ENCODE assay signal across 20 mouse cellular contexts in the genomic region with DNA sequence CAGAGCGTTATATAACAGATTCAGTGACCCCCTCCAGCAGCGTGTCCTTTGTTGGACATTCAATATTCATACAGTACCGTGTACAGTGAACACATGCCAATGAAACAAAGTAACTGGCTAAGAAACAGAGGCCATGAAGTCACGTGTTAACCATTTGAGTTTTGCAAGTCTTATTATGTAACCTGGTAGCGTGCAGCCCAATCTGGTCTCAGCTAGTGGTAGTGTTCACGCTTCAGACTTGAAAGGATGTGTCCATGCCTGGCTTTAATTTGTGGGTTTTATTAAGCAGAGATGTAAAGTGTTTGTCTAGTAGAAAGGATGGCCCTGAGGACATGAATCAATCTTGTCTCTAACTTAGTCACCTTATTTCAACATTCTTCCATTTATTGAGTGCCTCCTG. TPM values are rescaled to one million over a fixed set of nuclear protein-coding genes. Genes with fewer than 3 reads are reported as not detected.
A peak's percentile ranks its signal among the peaks of the same experiment; 100 is the strongest.
DNase-seq lines count a peak whose midpoint lies in the region; TF ChIP-seq lines count a peak whose summit lies in the region.
"Had no signal": no experiment of that assay in that cellular context is flagged by ENCODE, and none has a peak within 500 bp of the region (broad histone marks: within the 10 kb centered on the region; RNA-seq: fewer than 3 reads in every experiment).

No protein-coding gene starts in this region.

- H3K36me3 ChIP-seq in testis, adult 2 months (ENCODE audit: control insufficient read depth, insufficient read depth, low read length) = no peaks in the 10 kb centered on the region
- H3K36me3 ChIP-seq: embryonic facial prominence, embryonic 10.5 days; forebrain, embryonic 10.5 days; G1E; heart, embryonic 10.5 days; hindbrain, embryonic 13.5 days had no signal

- H3K4me1 ChIP-seq in testis, adult 2 months (ENCODE audit: control insufficient read depth, insufficient read depth, low read length) = no peaks in the 10 kb centered on the region
- H3K4me1 ChIP-seq: hindbrain, embryonic 13.5 days had no signal

- no peak for TF ChIP-seq CTCF in testis, adult 2 months (IDR thresholded peaks at IDR 0.05; ENCODE audit: control insufficient read depth, insufficient read depth, insufficient replicate concordance, low read depth, low read length)

- no peak overlapping the region for H3K27ac ChIP-seq in testis, adult 2 months (ENCODE audit: control insufficient read depth, insufficient read depth, low read depth, low read length)
- H3K27ac ChIP-seq: embryonic facial prominence, embryonic 10.5 days; heart, embryonic 10.5 days; hindbrain, embryonic 13.5 days; hindbrain, postnatal 0 days had no signal

- no peak for TF ChIP-seq POLR2A in testis, adult 2 months (IDR thresholded peaks at IDR 0.05; ENCODE audit: control insufficient read depth, low read depth, low read length)

- peak overlapping the region; percentile 48 for H3K4me3 ChIP-seq in testis, adult 2 months (ENCODE audit: control insufficient read depth, low read depth, low read length)
- H3K4me3 ChIP-seq: embryonic facial prominence, embryonic 10.5 days; forebrain, embryonic 10.5 days; heart, embryonic 10.5 days; hindbrain, embryonic 13.5 days had no signal

- DNase-seq in adrenal gland, postnatal 14 days = peak; percentile 37
- no peak for DNase-seq in adrenal gland, adult 8-10 months
- no peak for DNase-seq in testis, postnatal 14 days (ENCODE audit: low spot score)
- DNase-seq in fat pad, adult 2 months (ENCODE audit: extremely low read depth, low read depth, low spot score) = peak; percentile 65
- no peak for DNase-seq in heart, postnatal 4 days
- DNase-seq in layer of hippocampus, postnatal 10 days (ENCODE audit: low spot score in 2 of 2) = no peak
- DNase-seq: adrenal gland, postnatal 25 days; B cell, adult 2 months; cerebellum, adult 2 months; cerebellum, postnatal 10 days; gastrocnemius, postnatal 36 days; heart, adult 18-20 months; heart, postnatal 10 days had no signal

- no peaks in the 10 kb centered on the region for H3K27me3 ChIP-seq in testis, adult 2 months (ENCODE audit: control insufficient read depth, insufficient read depth, low read length)
- H3K27me3 ChIP-seq: hindbrain, embryonic 13.5 days had no signal

RNA-seq across cellular contexts. Expression of gene Cobll1, which starts 29.5 kb away (rescaled TPM):
- 189 and 216 TPM in 2 replicates for total RNA-seq in adrenal gland, postnatal 14 days (2021)
- 100 to 1,000 TPM; 247 to 481 (median 339) TPM for total RNA-seq in adrenal gland, adult 8-10 months (2022)
- polyA plus RNA-seq in testis, adult 2 months (2012; rRNA removed) = 3.5 and 3.6 TPM in 2 replicates
- total RNA-seq in heart, postnatal 4 days (2021) = 10 to 100 TPM; 34.5 to 34.7 TPM
- 10 to 100 TPM; 10.6 to 12.1 TPM for total RNA-seq in layer of hippocampus, postnatal 10 days (2021)
- polyA plus RNA-seq: G1E had no signal

Comparison
In these comparisons a context has a peak if more than half of its experiments do, and no peak if none do; other contexts are left out.
1. DNase-seq: peak in adrenal gland, postnatal 14 days (single experiment) and fat pad, adult 2 months (single experiment); none in adrenal gland, adult 8-10 months (single experiment), testis, postnatal 14 days (single experiment), heart, postnatal 4 days (single experiment) and layer of hippocampus, postnatal 10 days (0 of 2).